Mouse (Mus musculus) skeletal muscle tissue, adult 2 months (tissue): ENCODE results near the gene Lancl1.

Source experiments
- DNase-seq: peaks from one replicate; pipeline ENCODE4 v3.0.0-alpha.2; 2012; ENCODE audit warnings: low read depth, low spot score

The Lancl1 gene

GRCm38 (mm10) chr1:67038246-67038987 lies at the start of gene Lancl1:
TSS of gene Lancl1 (minus strand) at chr1:67038872.
- peak; percentile 80 for DNase-seq

GRCm38 (mm10) chr1:67079146-67079545 lies 40.5 kb upstream of the Lancl1 start:
- DNase-seq: no peak

- no peak for DNase-seq
Measured at GRCm38 (mm10) chr1:67078666-67079065, 40.0 kb upstream of the Lancl1 start.

GRCm38 (mm10) chr1:67077739-67078138 lies 39.1 kb upstream of the Lancl1 start:
- DNase-seq: no peak

- DNase-seq: no peak
Measured at GRCm38 (mm10) chr1:67067561-67067960, 28.9 kb upstream of the Lancl1 start.

GRCm38 (mm10) chr1:67065347-67066270 lies 26.9 kb upstream of the Lancl1 start:
- DNase-seq: no peak

- peak; percentile 18 for DNase-seq
Measured at GRCm38 (mm10) chr1:67061456-67062085, 22.9 kb upstream of the Lancl1 start.

- DNase-seq: no peak
Measured at GRCm38 (mm10) chr1:67055816-67056215, 17.1 kb upstream of the Lancl1 start.

- DNase-seq: no peak
Measured at GRCm38 (mm10) chr1:67052721-67053120, 14.0 kb upstream of the Lancl1 start.

GRCm38 (mm10) chr1:67049600-67049999 lies 10.9 kb upstream of the Lancl1 start:
- no peak for DNase-seq

- no peak for DNase-seq
Measured at GRCm38 (mm10) chr1:67048696-67049095, 10.0 kb upstream of the Lancl1 start.

- no peak for DNase-seq
Measured at GRCm38 (mm10) chr1:67045100-67045499, 6.4 kb upstream of the Lancl1 start.

- no peak for DNase-seq
Measured at GRCm38 (mm10) chr1:67042583-67042982, 3.9 kb upstream of the Lancl1 start.

GRCm38 (mm10) chr1:67039083-67039482 lies 411 bp upstream of the Lancl1 start:
- no peak for DNase-seq

GRCm38 (mm10) chr1:67037198-67037597 lies 1.5 kb downstream of the Lancl1 start:
- DNase-seq: no peak

- DNase-seq: no peak
Measured at GRCm38 (mm10) chr1:67033278-67033677, 5.4 kb downstream of the Lancl1 start.

GRCm38 (mm10) chr1:67026927-67027511 lies 11.7 kb downstream of the Lancl1 start:
- DNase-seq: no peak

- DNase-seq: peak; percentile 59
Measured at GRCm38 (mm10) chr1:67026142-67026541, 12.5 kb downstream of the Lancl1 start.

GRCm38 (mm10) chr1:67022767-67023166 lies 15.9 kb downstream of the Lancl1 start:
- DNase-seq: no peak

GRCm38 (mm10) chr1:67022051-67022450 lies 16.6 kb downstream of the Lancl1 start:
- DNase-seq: no peak

GRCm38 (mm10) chr1:67020637-67021161 lies 18.0 kb downstream of the Lancl1 start:
- DNase-seq: no peak
